Mouse (Mus musculus): Measurements from ENCODE around the gene Whrn.

GRCm38 (mm10) chr4:63414951-63415350 lies 80.8 kb downstream of the Whrn start:
- TF ChIP-seq CTCF (IDR thresholded peaks at IDR 0.05; ENCODE audit: control insufficient read depth, insufficient read depth, low read length) (no peak), POLR2A (IDR thresholded peaks at IDR 0.05; ENCODE audit: borderline replicate concordance, control insufficient read depth, low read depth, low read length) (no peak)
